Mouse (Mus musculus) hindbrain, embryonic 14.5 days (tissue): Measurements from ENCODE around the gene Gorasp2. TPM values are rescaled to one million over a fixed set of nuclear protein-coding genes. Genes with fewer than 3 reads are reported as not detected.

Experiments
- ATAC-seq: fragments of 200-750 bp; cut with Nextera tagmentation; 2 replicates; pipeline ENCODE4 v1.8.0; 2017; ENCODE audit warnings: moderate number of reproducible peaks, mild to moderate bottlenecking, moderate TSS enrichment, moderate library complexity; ENCODE audit not compliant: low FRiP score
- DNase-seq: peaks from one replicate; pipeline ENCODE4 v3.0.0-alpha.2; 2015; ENCODE audit warnings: low spot score
- H3K27ac ChIP-seq: fragments of 300-500 bp; sonication (generic); 2 replicates; pipeline ENCODE4 v1.5.1; 2014; ENCODE audit warnings: mild to moderate bottlenecking, moderate library complexity
- H3K27me3 ChIP-seq: fragments of 300-500 bp; sonication (generic); 2 replicates; pipeline ENCODE4 v1.6.1; 2014; ENCODE audit warnings: mild to moderate bottlenecking, low read length, mixed read lengths; ENCODE audit not compliant: control insufficient read depth, insufficient read depth
- H3K36me3 ChIP-seq: fragments of 300-500 bp; sonication (generic); replicated peaks from 2 replicates; pipeline ENCODE4 v1.6.1; 2014; ENCODE audit not compliant: control insufficient read depth, insufficient read depth
- H3K4me1 ChIP-seq: fragments of 300-500 bp; sonication (generic); replicated peaks from 2 replicates; pipeline ENCODE4 v1.6.1; 2014; ENCODE audit warnings: antibody characterized with exemption, low read length, mixed read lengths; ENCODE audit not compliant: control insufficient read depth, insufficient read depth
- H3K4me2 ChIP-seq: fragments of 300-500 bp; sonication (generic); replicated peaks from 2 replicates; pipeline ENCODE4 v1.6.1; 2014; ENCODE audit warnings: mild to moderate bottlenecking, moderate library complexity
- H3K4me3 ChIP-seq: fragments of 300-500 bp; sonication (generic); replicated peaks from 2 replicates; pipeline ENCODE4 v1.5.1; 2014; ENCODE audit warnings: mild to moderate bottlenecking, low read length
- H3K9ac ChIP-seq: fragments of 300-500 bp; sonication (generic); 2 replicates; pipeline ENCODE4 v1.6.1; 2014
- H3K9me3 ChIP-seq: fragments of 300-500 bp; sonication (generic); 2 replicates; pipeline ENCODE4 v1.6.1; 2016; ENCODE audit warnings: low read length; ENCODE audit not compliant: control insufficient read depth
- WGBS: fragments of 180-500 bp; shearing (Covaris S2); extraction: QIAGEN DNeasy Blood & Tissue Kit; methylation state at CpG from one replicate; pipeline ENCODE4 v1.1.7; 2014; 5-methylcytosine and 5-hydroxymethylcytosine counted together
- polyA plus RNA-seq: library from polyadenylated mRNA; unstranded; fragments of >200 nt; fragmentation: Nextera tagmentation; extraction: Ambion mirVana; gene quantifications from 2 replicates; pipeline ENCODE4 v1.2.1, GENCODE M21; 2014

Gene Gorasp2
- polyA plus RNA-seq, 1 experiment from 2014 or later = 137 TPM

- Histone ChIP-seq H3K4me2 (no peak overlapping the region), H3K36me3 (peaks cover 21% of the 10 kb centered on the region), H3K27ac (no peak overlapping the region), H3K27me3 (no peaks in the 10 kb centered on the region), H3K4me3 (no peak overlapping the region), H3K4me1 (no peaks in the 10 kb centered on the region), H3K9ac (no peak overlapping the region), H3K9me3 (no peaks in the 10 kb centered on the region)
- WGBS = 97% methylated on average over 2 of the region's 2 CpGs
- DNase-seq = no peak
- ATAC-seq = no peak
Measured at GRCm38 (mm10) chr2:70751655-70752054, 90.3 kb downstream of the Gorasp2 start.

GRCm38 (mm10) chr2:70752149-70752548 lies 90.8 kb downstream of the Gorasp2 start:
- DNase-seq = no peak
- no peak overlapping the region for H3K4me2 ChIP-seq
- H3K4me3 ChIP-seq = no peak overlapping the region
- no peaks in the 10 kb centered on the region for H3K27me3 ChIP-seq
- no peaks in the 10 kb centered on the region for H3K9me3 ChIP-seq
- 98% methylated on average over 5 of the region's 5 CpGs for WGBS
- no peak for ATAC-seq
- H3K27ac ChIP-seq = no peak overlapping the region
- H3K4me1 ChIP-seq = no peaks in the 10 kb centered on the region
- H3K9ac ChIP-seq = no peak overlapping the region
- peaks cover 21% of the 10 kb centered on the region for H3K36me3 ChIP-seq

Other genes starting within 250 kb of the Gorasp2 start
- 3.2 and 6.2 TPM in 2 replicates for gene Sp5, start 186.7 kb upstream of the Gorasp2 start, polyA plus RNA-seq
- 1.9 and 3.8 TPM in 2 replicates for gene Erich2, start 152.8 kb upstream of the Gorasp2 start, polyA plus RNA-seq
- 89.8 and 119 TPM in 2 replicates for gene Gad1, start 108.5 kb upstream of the Gorasp2 start, polyA plus RNA-seq
- gene Gm26558, start 532 bp downstream of the Gorasp2 start, polyA plus RNA-seq = 4.6 and 5.0 TPM in 2 replicates
- gene Tlk1, start 164.2 kb downstream of the Gorasp2 start, polyA plus RNA-seq = 28.1 and 29.9 TPM in 2 replicates